Mouse (Mus musculus): Measurements from ENCODE around the gene Asxl1. TPM values are rescaled to one million over a fixed set of nuclear protein-coding genes. Genes with fewer than 3 reads are reported as not detected.
"Not testable (repeated sequence)": the region's sequence is repeated elsewhere in the genome, so short reads cannot be mapped to it uniquely, and the experiment has no call there.

The Asxl1 gene
- polyA plus RNA-seq, 1 experiment from 2014 or later, result 17.1 TPM

GRCm38 (mm10) chr2:153348100-153348831, 2.6 kb downstream of the Asxl1 start:
- peak overlapping the region; percentile 42 for H3K9ac ChIP-seq (replicated peaks; ENCODE audit: low read length)
- DNase-seq (no peak), ATAC-seq (ENCODE audit: low FRiP score, low TSS enrichment) (no peak)
- 58% methylated on average over 6 of the region's 6 CpGs for WGBS
- peaks cover 29% of the 10 kb centered on the region for H3K4me1 ChIP-seq (ENCODE audit: control insufficient read depth, insufficient read depth, low read length)
- H3K9me3 ChIP-seq (ENCODE audit: control insufficient read depth, low read length), result no peaks in the 10 kb centered on the region
- no peaks in the 10 kb centered on the region for H3K27me3 ChIP-seq (ENCODE audit: control insufficient read depth, insufficient read depth, low read length)
- H3K4me3 ChIP-seq (replicated peaks; ENCODE audit: low read depth, low read length), result peak overlapping the region; percentile 84; the same call in 1 of the 2 replicates
- H3K36me3 ChIP-seq (ENCODE audit: control insufficient read depth, insufficient read depth, low read length), result peaks cover 11% of the 10 kb centered on the region
- H3K27ac ChIP-seq (replicated peaks; ENCODE audit: low read depth, low read length), result no peak overlapping the region
- H3K4me2 ChIP-seq (ENCODE audit: low read length), result peak overlapping the region; percentile 82

GRCm38 (mm10) chr2:153350552-153351181, 5.0 kb downstream of the Asxl1 start:
- no peak for ATAC-seq (ENCODE audit: low FRiP score, low TSS enrichment)
- Histone ChIP-seq H3K27me3 (ENCODE audit: control insufficient read depth, insufficient read depth, low read length) (no peaks in the 10 kb centered on the region), H3K4me1 (ENCODE audit: control insufficient read depth, insufficient read depth, low read length) (peaks cover 26% of the 10 kb centered on the region), H3K36me3 (ENCODE audit: control insufficient read depth, insufficient read depth, low read length) (peaks cover 32% of the 10 kb centered on the region), H3K4me3 (replicated peaks; ENCODE audit: low read depth, low read length) (no peak overlapping the region), H3K4me2 (ENCODE audit: low read length) (no peak overlapping the region), H3K9ac (replicated peaks; ENCODE audit: low read length) (no peak overlapping the region), H3K9me3 (ENCODE audit: control insufficient read depth, low read length) (no peaks in the 10 kb centered on the region), H3K27ac (replicated peaks; ENCODE audit: low read depth, low read length) (no peak overlapping the region)
- no peak for DNase-seq
- WGBS, result 50% methylated on average over 6 of the region's 6 CpGs

- ATAC-seq (ENCODE audit: low FRiP score, low TSS enrichment) (no peak), DNase-seq (no peak)
- H3K4me3 ChIP-seq (replicated peaks; ENCODE audit: low read depth, low read length), result no peak overlapping the region
- H3K27ac ChIP-seq (replicated peaks; ENCODE audit: low read depth, low read length), result no peak overlapping the region
- H3K4me1 ChIP-seq (ENCODE audit: control insufficient read depth, insufficient read depth, low read length), result peaks cover 4% of the 10 kb centered on the region
- no peaks in the 10 kb centered on the region for H3K27me3 ChIP-seq (ENCODE audit: control insufficient read depth, insufficient read depth, low read length)
- WGBS, result 90% methylated on average over 2 of the region's 2 CpGs
- H3K9me3 ChIP-seq (ENCODE audit: control insufficient read depth, low read length), result no peaks in the 10 kb centered on the region
- no peak overlapping the region for H3K4me2 ChIP-seq (ENCODE audit: low read length)
- peaks cover 66% of the 10 kb centered on the region for H3K36me3 ChIP-seq (ENCODE audit: control insufficient read depth, insufficient read depth, low read length)
- H3K9ac ChIP-seq (replicated peaks; ENCODE audit: low read length), result no peak overlapping the region
Observed at GRCm38 (mm10) chr2:153354648-153355047, 9.0 kb downstream of the Asxl1 start.

- Histone ChIP-seq H3K27me3 (ENCODE audit: control insufficient read depth, insufficient read depth, low read length) (no peaks in the 10 kb centered on the region), H3K4me2 (ENCODE audit: low read length) (no peak overlapping the region), H3K36me3 (ENCODE audit: control insufficient read depth, insufficient read depth, low read length) (peaks cover 80% of the 10 kb centered on the region), H3K9ac (replicated peaks; ENCODE audit: low read length) (no peak overlapping the region), H3K27ac (replicated peaks; ENCODE audit: low read depth, low read length) (no peak overlapping the region), H3K9me3 (ENCODE audit: control insufficient read depth, low read length) (no peaks in the 10 kb centered on the region), H3K4me3 (replicated peaks; ENCODE audit: low read depth, low read length) (no peak overlapping the region), H3K4me1 (ENCODE audit: control insufficient read depth, insufficient read depth, low read length) (no peaks in the 10 kb centered on the region)
- DNase-seq (no peak), ATAC-seq (ENCODE audit: low FRiP score, low TSS enrichment) (no peak)
- 97% methylated on average over 4 of the region's 4 CpGs for WGBS
Observed at GRCm38 (mm10) chr2:153356784-153357183, 11.2 kb downstream of the Asxl1 start.

GRCm38 (mm10) chr2:153361101-153361710, 15.6 kb downstream of the Asxl1 start:
- Histone ChIP-seq H3K4me1 (ENCODE audit: control insufficient read depth, insufficient read depth, low read length) (no peaks in the 10 kb centered on the region), H3K4me2 (ENCODE audit: low read length) (no peak overlapping the region), H3K9me3 (ENCODE audit: control insufficient read depth, low read length) (no peaks in the 10 kb centered on the region), H3K27me3 (ENCODE audit: control insufficient read depth, insufficient read depth, low read length) (no peaks in the 10 kb centered on the region), H3K4me3 (replicated peaks; ENCODE audit: low read depth, low read length) (no peak overlapping the region), H3K9ac (replicated peaks; ENCODE audit: low read length) (no peak overlapping the region), H3K36me3 (ENCODE audit: control insufficient read depth, insufficient read depth, low read length) (peaks cover 77% of the 10 kb centered on the region), H3K27ac (replicated peaks; ENCODE audit: low read depth, low read length) (no peak overlapping the region)
- WGBS, result 96% methylated on average over 1 of the region's 1 CpGs
- ATAC-seq (ENCODE audit: low FRiP score, low TSS enrichment) (no peak), DNase-seq (no peak)

GRCm38 (mm10) chr2:153364531-153364930, 18.9 kb downstream of the Asxl1 start:
- H3K4me3 ChIP-seq (replicated peaks; ENCODE audit: low read depth, low read length); H3K9ac ChIP-seq (replicated peaks; ENCODE audit: low read length); DNase-seq; H3K4me1 ChIP-seq (ENCODE audit: control insufficient read depth, insufficient read depth, low read length); H3K27me3 ChIP-seq (ENCODE audit: control insufficient read depth, insufficient read depth, low read length); H3K27ac ChIP-seq (replicated peaks; ENCODE audit: low read depth, low read length); H3K9me3 ChIP-seq (ENCODE audit: control insufficient read depth, low read length); ATAC-seq (ENCODE audit: low FRiP score, low TSS enrichment); H3K4me2 ChIP-seq (ENCODE audit: low read length): not testable (repeated sequence)
- 96% methylated on average over 14 of the region's 14 CpGs for WGBS
- peaks cover 71% of the 10 kb centered on the region for H3K36me3 ChIP-seq (ENCODE audit: control insufficient read depth, insufficient read depth, low read length)

- H3K4me3 ChIP-seq (replicated peaks; ENCODE audit: low read depth, low read length), result no peak overlapping the region
- H3K9ac ChIP-seq (replicated peaks; ENCODE audit: low read length), result no peak overlapping the region
- H3K4me1 ChIP-seq (ENCODE audit: control insufficient read depth, insufficient read depth, low read length), result no peaks in the 10 kb centered on the region
- ATAC-seq (ENCODE audit: low FRiP score, low TSS enrichment) (no peak), DNase-seq (no peak)
- H3K27ac ChIP-seq (replicated peaks; ENCODE audit: low read depth, low read length), result no peak overlapping the region
- no peaks in the 10 kb centered on the region for H3K27me3 ChIP-seq (ENCODE audit: control insufficient read depth, insufficient read depth, low read length)
- peaks cover 29% of the 10 kb centered on the region for H3K36me3 ChIP-seq (ENCODE audit: control insufficient read depth, insufficient read depth, low read length)
- no peaks in the 10 kb centered on the region for H3K9me3 ChIP-seq (ENCODE audit: control insufficient read depth, low read length)
- H3K4me2 ChIP-seq (ENCODE audit: low read length), result no peak overlapping the region
Observed at GRCm38 (mm10) chr2:153370871-153371270, 25.2 kb downstream of the Asxl1 start.

GRCm38 (mm10) chr2:153375380-153375779, 29.8 kb downstream of the Asxl1 start:
- Histone ChIP-seq H3K9me3 (ENCODE audit: control insufficient read depth, low read length) (no peaks in the 10 kb centered on the region), H3K4me2 (ENCODE audit: low read length) (no peak overlapping the region), H3K27ac (replicated peaks; ENCODE audit: low read depth, low read length) (no peak overlapping the region), H3K36me3 (ENCODE audit: control insufficient read depth, insufficient read depth, low read length) (peaks cover 8% of the 10 kb centered on the region; the same call in 1 of the 2 replicates), H3K4me1 (ENCODE audit: control insufficient read depth, insufficient read depth, low read length) (no peaks in the 10 kb centered on the region), H3K9ac (replicated peaks; ENCODE audit: low read length) (no peak overlapping the region), H3K4me3 (replicated peaks; ENCODE audit: low read depth, low read length) (no peak overlapping the region), H3K27me3 (ENCODE audit: control insufficient read depth, insufficient read depth, low read length) (no peaks in the 10 kb centered on the region)
- ATAC-seq (ENCODE audit: low FRiP score, low TSS enrichment) (no peak), DNase-seq (peak; percentile 5)
- 89% methylated on average over 2 of the region's 2 CpGs for WGBS
